Mouse (Mus musculus) right cerebral cortex, postnatal 36 days (tissue): ENCODE measurements around the gene Stx17.

ENCODE experiments used
- DNase-seq, 2 experiments: peaks; one replicate each; pipeline ENCODE4 v3.0.0; 2022; ENCODE audit warnings: low spot score in 2 of 2, mixed read lengths in 1 of 2

Stx17 gene

DNA sequence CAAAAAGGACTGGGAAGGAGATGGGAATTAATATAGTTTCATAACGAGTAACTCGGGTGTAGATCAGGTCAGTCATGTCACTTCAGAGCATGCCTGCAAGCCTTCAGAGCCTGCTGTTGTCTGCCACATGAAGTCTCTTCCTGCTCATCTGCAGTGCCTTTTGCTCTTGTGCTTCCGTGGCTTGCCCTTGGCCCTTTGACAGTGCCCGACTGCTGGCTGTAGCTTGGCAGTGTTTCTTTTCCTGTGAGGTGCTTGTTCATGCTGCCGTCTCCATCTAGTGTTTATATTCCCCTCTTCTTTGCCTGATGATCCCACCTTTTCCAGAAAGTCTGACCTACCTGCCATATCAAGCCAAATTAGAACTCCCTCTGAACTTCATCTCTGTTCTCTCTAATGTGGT is 39.1 kb downstream of the Stx17 start:
- DNase-seq, result no peak

DNA sequence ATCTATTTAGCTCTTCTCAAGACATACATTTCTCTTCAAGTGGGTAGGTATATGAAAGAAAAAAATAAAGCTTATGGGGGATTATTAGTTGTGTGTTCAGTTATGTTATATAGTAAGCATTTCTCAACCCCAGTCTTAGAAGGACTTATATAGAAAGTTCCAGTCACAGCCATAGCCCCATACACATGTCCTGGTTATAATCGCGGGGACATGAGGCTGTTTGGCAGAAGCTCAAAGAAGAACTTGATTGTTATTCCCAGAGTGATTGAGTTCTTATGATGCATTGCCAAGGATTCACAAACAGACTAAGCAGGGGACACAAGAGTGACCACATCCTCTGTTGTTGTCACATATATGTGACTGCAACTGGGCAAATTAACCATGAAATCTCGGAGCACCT is 51.0 kb downstream of the Stx17 start:
- DNase-seq, result no peak

DNA sequence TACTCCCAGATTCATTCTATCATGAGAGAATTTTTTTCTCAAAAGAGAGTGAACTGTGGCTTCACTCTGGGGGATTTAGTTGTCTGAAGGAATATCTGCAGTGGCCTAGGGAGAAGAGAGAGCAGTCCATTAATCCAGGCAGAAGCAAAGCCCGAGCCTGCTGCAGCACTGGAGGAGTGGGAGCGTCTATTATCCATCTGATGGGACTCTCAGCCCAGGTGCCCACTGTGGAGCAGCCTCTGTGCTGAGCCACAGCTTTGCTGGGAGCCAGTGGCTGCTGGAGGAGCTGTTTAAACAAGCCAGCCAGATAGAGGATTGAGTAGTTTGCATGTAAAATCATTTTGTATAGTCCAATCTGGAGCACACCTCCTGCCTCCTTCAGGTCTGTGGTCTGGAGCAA is 56.2 kb downstream of the Stx17 start:
- no peak for DNase-seq

DNA sequence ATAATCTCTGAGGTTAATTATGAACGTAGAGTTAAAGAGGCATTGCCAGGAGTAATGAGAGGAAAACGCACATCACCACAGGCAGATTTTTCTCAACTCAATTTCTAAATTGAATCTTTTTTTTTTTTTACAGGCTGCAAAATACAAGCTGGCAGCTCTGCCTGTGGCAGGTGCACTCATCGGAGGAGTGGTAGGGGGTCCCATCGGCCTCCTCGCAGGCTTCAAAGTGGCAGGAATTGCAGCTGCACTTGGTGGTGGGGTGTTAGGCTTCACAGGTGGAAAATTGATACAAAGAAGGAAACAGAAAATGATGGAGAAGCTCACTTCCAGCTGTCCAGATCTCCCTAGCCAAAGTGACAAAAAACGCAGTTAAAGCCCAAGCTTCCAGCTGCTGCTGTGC is 56.7 kb downstream of the Stx17 start:
- DNase-seq, result no peak

DNA sequence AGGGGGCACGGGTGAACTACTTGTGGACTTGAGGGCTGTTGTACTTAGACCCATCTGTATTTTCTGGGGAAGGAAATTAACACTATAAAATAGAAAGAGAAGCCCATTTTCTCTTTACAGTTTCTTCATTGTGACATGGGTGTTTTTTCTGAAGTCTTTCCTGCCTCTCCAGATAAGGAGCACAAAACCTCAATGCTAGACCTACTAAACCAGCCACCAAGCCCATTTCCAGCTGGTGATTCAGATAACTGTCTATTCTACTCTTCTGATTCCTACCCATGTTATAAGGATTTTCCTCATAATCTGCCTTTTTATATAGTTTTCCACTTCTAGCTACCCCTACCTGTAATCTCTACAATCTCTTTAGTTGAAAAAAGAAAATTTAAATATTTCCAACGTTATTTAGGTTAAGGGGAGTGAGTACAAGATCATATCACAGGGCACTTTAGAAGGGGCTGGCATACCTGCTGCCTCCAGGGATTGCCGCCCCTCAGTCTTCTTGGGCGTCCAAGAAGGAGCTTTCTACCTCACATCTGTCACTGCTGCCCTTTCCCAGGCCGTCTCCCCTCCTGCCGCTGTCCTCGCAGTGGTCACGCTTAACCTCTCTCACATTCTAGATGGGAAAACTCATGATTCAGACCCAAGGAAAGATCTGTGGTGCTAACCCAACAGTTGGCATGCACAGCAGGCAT is 57.5 kb downstream of the Stx17 start:
- no peak for DNase-seq

DNA sequence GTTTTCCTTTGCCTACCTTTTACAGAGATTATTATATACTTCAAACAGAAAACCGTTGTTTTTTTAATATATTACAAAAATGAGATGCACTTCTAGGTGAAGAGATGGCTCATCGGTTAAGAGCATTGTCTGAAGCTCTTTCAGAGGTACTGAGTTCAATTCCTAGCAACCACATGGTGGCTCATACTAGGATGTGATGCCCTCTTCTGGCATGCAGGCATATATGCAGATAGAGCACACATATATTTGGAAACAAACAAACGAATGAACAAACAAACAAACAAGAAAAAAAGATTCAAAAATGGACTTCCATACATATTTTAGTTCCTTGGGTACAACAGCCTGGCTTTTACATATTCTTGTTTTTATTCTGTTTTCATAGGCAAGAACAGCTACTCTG is 73.2 kb downstream of the Stx17 start:
- DNase-seq, result no peak

DNA sequence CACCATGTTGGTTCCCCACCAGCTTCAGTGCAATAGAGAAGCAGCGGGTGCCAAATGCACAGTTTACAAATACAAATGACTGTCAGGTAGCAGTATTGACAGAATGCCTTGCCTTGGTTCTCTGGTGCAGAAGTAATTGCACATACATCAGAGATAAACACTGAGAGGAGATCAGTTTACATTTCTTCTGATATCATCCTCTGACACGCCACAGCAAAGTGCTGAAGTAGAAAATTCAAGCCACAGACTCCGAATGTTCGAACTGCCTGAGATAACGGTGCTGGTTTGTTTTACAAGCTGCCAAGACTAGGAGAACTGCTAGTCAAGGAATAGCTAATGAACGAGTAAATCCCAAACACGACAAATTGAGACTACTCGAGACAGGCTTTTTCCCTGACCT is 73.7 kb downstream of the Stx17 start:
- DNase-seq, result no peak

DNA sequence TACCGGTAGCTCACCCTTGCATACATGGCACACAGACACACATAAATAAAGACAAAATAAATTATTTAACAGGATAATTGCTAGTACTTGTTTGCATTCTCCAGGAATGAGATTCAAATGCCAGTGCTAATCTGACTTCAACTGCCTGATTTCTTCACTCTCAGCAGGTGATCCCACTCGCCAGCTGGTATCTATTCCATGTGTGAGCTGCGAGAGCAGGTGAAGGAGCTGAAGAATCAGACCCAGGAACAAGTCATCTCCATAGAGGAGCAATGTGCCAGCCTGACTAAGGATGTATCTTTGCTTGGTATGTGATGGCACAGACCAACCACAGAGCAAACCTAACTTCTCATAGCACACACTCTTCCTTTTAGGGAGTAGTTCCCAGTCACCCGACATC is 78.8 kb downstream of the Stx17 start:
- no peak for DNase-seq

DNA sequence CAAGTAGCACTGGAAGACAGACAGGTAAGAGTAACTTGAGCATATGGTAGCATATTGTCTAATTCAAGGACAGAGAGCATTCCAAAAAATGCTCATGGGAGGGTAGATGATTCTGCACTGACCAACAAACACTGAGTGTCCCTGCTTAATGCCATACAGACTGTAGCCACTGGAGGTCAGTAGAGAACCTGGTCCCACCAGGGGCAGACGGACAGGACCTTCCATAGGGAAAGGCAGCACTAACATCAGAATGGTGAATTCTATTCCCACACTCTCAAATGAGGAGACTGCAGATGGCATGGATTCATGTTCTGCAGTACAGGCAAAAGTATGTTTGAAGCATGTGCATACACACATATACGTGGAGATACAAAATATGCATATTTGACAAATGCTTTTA is 100.5 kb downstream of the Stx17 start:
- peak in 1 of 2 experiments; percentile 15 for DNase-seq

DNA sequence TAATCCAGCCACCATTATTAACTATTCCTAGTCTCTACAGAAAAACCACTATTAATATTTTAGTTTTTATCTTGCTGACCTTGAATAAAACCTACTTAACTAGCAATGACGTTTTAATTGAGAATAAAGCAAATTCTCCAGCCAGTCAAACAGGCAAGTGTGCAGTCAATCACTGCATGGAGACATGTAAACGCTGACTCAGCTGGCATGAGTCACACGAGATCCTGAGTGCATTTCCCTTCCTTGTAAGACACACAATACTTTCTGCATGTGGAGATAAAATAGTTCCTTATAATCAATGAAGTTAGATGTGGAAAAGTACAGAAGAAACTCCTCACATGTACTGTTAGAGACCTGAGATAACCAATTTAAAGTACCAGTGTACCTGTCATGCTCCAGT is 100.9 kb downstream of the Stx17 start:
- no peak for DNase-seq

DNA sequence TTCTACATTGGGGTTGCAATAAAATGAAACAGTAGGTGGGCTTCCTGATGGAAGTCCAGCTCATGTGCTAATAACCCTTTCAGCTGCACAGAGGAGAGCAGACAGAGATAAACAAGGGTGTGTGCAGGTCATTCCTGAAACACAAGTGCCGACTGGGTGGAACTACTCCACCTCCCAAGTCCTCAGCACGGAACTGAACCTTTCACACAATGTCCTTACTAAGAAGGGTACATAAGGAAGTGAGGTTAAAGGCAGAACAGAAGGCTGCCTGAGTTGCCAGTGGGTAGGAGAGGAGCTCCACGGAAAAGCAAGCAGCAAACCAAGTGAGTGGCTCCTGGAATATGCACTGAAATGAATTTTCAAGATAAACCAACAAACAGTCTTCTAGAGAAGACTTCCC is 102.1 kb downstream of the Stx17 start:
- DNase-seq, result no peak
